9 mouse cellular contexts compared by ENCODE assay signal in genomic region chr1:43426526-43426925, GRCm38 (mm10). TPM values are rescaled to one million over a fixed set of nuclear protein-coding genes. Genes with fewer than 3 reads are reported as not detected.
DNase-seq lines count a peak whose midpoint lies in the region; ATAC-seq and TF ChIP-seq lines count a peak whose summit lies in the region.
"Had no signal": no experiment of that assay in that cellular context is flagged by ENCODE, and none has a peak within 500 bp of the region (broad histone marks: within the 10 kb centered on the region; RNA-seq: fewer than 3 reads in every experiment).

No protein-coding gene starts in this region.

- H3K27ac ChIP-seq in heart, postnatal 0 days (ENCODE audit: low read depth): peak overlapping the region; percentile 50

- H3K4me1 ChIP-seq in heart, postnatal 0 days (ENCODE audit: control insufficient read depth, insufficient read depth): peaks cover 19% of the 10 kb centered on the region

- peak overlapping the region; percentile 49 for H3K4me2 ChIP-seq in heart, postnatal 0 days (ENCODE audit: low read depth, low read length)

- peak; percentile 18 for DNase-seq in kidney, postnatal 10 days
- DNase-seq in kidney, adult 11 months: no peak
- DNase-seq in brain, embryonic 14.5 days (ENCODE audit: low read depth): peak; percentile 77
- peak; percentile 87 for DNase-seq in gastrocnemius, adult 18-20 months (ENCODE audit: low spot score)
- peak; percentile 87 for DNase-seq in heart, postnatal 0 days (ENCODE audit: low spot score)
- no peak for DNase-seq in Muller cell, postnatal 12 days (ENCODE audit: inconsistent ontology term)
- no peak for DNase-seq in urinary bladder, postnatal 4 days (ENCODE audit: low spot score in 2 of 2)
- DNase-seq: embryo, embryonic 11 days; spleen, adult 18-20 months had no signal

- TF ChIP-seq POLR2A in brain, embryonic 14.5 days (IDR thresholded peaks at IDR 0.05; ENCODE audit: borderline replicate concordance, extremely low read depth, insufficient read depth, insufficient read length, poor library complexity, severe bottlenecking): no peak

- H3K27me3 ChIP-seq in heart, postnatal 0 days (ENCODE audit: control insufficient read depth, insufficient read depth, low read length): no peaks in the 10 kb centered on the region

- peak; percentile 79 for ATAC-seq in heart, postnatal 0 days (ENCODE audit: insufficient read depth, low read depth)

- no peak for TF ChIP-seq EP300 in heart, postnatal 0 days (IDR thresholded peaks at IDR 0.05; ENCODE audit: low read depth)

- peak overlapping the region; percentile 11; the same call in 1 of the 2 replicates for H3K4me3 ChIP-seq in heart, postnatal 0 days (ENCODE audit: low read depth, low read length)

- no peak for TF ChIP-seq CTCF in brain, embryonic 14.5 days (IDR thresholded peaks at IDR 0.05; ENCODE audit: borderline replicate concordance, extremely low read depth, insufficient read depth, insufficient read length)
- TF ChIP-seq CTCF in heart, postnatal 0 days (IDR thresholded peaks at IDR 0.05; ENCODE audit: low read depth): no peak

- H3K36me3 ChIP-seq in heart, postnatal 0 days (replicated peaks; ENCODE audit: control insufficient read depth, insufficient read depth, low read length): no peaks in the 10 kb centered on the region

- H3K9me3 ChIP-seq in heart, postnatal 0 days (replicated peaks; ENCODE audit: control insufficient read depth, low read length): no peaks in the 10 kb centered on the region

- 10% methylated on average over 4 of the region's 4 CpGs for WGBS in heart, postnatal 0 days

- 0 out of 2 replicates have a peak overlapping the region, but pooled peaks have one; percentile 11 for H3K9ac ChIP-seq in heart, postnatal 0 days (replicated peaks; ENCODE audit: low read depth, low read length)

RNA-seq across cellular contexts. Expression of gene Nck2, which starts 17.9 kb away (rescaled TPM):
- 47.7 and 48.7 TPM in 2 replicates for polyA plus RNA-seq in brain, embryonic 14.5 days (2012; rRNA removed)
- total RNA-seq in gastrocnemius, adult 18-20 months (2021): 10 to 100 TPM; 17.2 to 17.8 TPM
- total RNA-seq in heart, postnatal 0 days (2014; rRNA removed; ENCODE audit: low replicate concordance): 47.8 and 49.7 TPM in 2 replicates
- polyA plus RNA-seq in heart, postnatal 0 days (2015; fragmentation: Nextera tagmentation; extraction: Ambion mirVana): 17.6 and 17.7 TPM in 2 replicates

Comparison
In these comparisons a context has a peak if more than half of its experiments do, and no peak if none do; other contexts are left out.
1. DNase-seq: peak in kidney, postnatal 10 days (single experiment), brain, embryonic 14.5 days (single experiment), gastrocnemius, adult 18-20 months (single experiment) and heart, postnatal 0 days (single experiment); none in kidney, adult 11 months (single experiment), Muller cell, postnatal 12 days (single experiment) and urinary bladder, postnatal 4 days (0 of 2).